Mouse (Mus musculus) brown adipose tissue, adult 24 weeks (tissue): Measurements from ENCODE around the gene Adra1b. TPM values are rescaled to one million over a fixed set of nuclear protein-coding genes. Genes with fewer than 3 reads are reported as not detected.

Experiments
- H3K27ac ChIP-seq: fragments of 200-500 bp; replicated peaks from 2 replicates; pipeline ENCODE4 v1.5.1; 2012; ENCODE audit warnings: low read depth, mild to moderate bottlenecking, low read length
- H3K4me1 ChIP-seq: fragments of 200-500 bp; 2 replicates; pipeline ENCODE4 v1.6.1; 2012; ENCODE audit warnings: low read length, mixed read lengths; ENCODE audit not compliant: control insufficient read depth, insufficient read depth, insufficient read length
- H3K4me3 ChIP-seq: fragments of 200-500 bp; 2 replicates; pipeline ENCODE4 v1.5.1; 2012; ENCODE audit warnings: low read depth, mild to moderate bottlenecking, low read length, moderate library complexity; ENCODE audit not compliant: insufficient read depth
- polyA plus RNA-seq: library from polyadenylated mRNA; stranded (reverse); fragments of >200 nt; gene quantifications from 2 replicates; pipeline ENCODE4 v1.2.4, GENCODE M21; 2012; ENCODE audit not compliant: missing spikeins, insufficient read depth, insufficient read length

Gene Adra1b
- polyA plus RNA-seq: 0.79 TPM in 1 of 2 replicates, not detected in the other

DNA sequence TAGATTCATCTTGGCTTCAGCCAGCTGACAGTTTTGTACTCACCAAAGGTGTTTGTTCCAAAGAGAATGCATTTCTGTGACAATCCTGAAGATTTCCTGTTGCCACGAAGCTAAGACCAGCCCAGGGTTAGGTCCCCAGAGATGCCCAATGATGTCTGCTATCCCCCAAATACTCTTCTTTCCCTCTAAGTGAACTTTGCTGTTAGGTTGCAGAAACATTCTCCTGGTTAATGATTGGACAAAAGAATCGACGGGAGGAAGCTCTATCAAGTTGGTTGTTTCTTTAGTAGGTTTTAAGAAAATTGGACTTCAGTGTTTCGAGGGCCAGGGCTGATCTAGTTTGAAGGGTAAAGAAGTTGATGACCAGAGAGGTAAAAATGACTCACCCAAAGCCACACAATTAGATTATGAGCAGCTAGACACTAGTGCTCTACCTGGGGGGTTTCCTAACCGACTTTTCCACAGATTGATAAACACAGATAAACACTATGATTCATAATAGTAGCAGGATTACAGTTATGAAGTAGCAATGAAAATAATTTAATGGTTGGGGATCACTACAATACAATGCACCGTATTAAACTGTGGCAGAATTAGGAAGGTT is at the start of gene Adra1b:
TSS of gene Adra1b (minus strand) at position 160 of the 604 bp plus-strand sequence.
- Histone ChIP-seq H3K4me3 (no peak within 1 kb of the TSS), H3K4me1 (no peaks in the 10 kb centered on the region), H3K27ac (no peak within 1 kb of the TSS)

DNA sequence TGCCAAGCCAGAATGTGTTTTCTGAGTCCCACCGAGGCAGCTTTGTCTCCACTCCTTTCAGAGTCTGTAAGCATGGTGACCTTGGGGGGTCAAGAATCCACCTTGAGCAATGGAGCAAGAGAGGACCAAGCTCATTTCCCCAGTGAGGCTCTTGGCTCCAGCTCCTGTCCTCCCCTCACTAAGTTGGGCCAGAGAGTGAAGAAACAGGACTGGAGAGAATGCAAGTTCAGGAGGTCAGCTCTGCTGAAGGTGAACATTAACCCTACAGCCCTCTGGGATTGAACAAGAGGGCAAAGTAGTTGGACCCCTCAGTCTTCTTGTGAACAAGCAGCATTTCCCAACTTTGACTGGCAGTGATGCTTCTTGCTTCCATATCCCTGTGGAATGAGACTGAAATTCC is 49.3 kb upstream of the Adra1b start:
- Histone ChIP-seq H3K27ac (no peak overlapping the region), H3K4me1 (peaks cover 7% of the 10 kb centered on the region; the same call in 1 of the 2 replicates), H3K4me3 (no peak overlapping the region)

DNA sequence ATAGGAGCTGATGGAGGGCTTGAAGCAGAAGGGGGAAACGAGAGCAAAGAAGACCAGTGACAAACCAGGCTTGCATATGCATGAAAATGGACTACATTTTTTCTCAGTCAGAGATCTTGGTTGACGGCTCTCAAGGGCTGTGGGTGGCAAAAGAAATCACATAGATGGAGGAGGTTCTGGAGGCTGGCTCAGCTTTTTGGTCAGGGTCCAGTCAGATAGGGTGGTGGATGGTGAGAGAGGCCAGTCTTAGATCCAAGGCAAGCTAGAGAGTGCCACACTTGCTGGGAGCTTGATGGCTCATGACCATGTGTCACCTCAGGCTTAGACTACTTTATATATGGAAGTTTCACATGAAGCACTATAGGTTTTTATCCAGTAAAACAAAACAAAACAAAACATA is 42.8 kb upstream of the Adra1b start:
- no peak overlapping the region for H3K27ac ChIP-seq

DNA sequence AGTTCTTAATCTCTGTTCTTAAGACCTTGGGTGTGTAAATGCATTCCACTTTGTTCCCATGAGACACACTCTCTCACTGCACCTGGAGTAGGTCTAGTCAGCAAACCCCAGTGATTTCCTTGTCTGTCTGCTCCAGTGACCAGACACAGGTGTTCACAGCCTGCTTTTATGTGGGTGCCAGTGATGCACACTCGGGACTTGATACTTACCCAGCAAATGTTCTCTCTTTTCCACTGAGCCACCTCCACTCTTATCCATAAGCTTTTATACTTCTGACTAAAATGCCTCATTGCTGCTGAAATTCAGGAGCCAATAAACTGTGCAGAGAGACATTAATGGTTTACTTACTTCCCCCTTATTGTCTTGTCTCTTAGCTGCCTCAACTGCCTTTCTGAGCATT is 42.2 kb upstream of the Adra1b start:
- Histone ChIP-seq H3K4me3 (no peak overlapping the region), H3K4me1 (no peaks in the 10 kb centered on the region), H3K27ac (no peak overlapping the region)

More for the DNA sequence above, 42.8 kb upstream of the Adra1b start:
- no peak overlapping the region for H3K4me3 ChIP-seq
- peaks cover 2% of the 10 kb centered on the region; the same call in 1 of the 2 replicates for H3K4me1 ChIP-seq

GRCm38 (mm10) chr11:43940501-43941202 is 39.6 kb upstream of the Adra1b start:
- Histone ChIP-seq H3K4me3 (no peak overlapping the region), H3K27ac (no peak overlapping the region), H3K4me1 (no peaks in the 10 kb centered on the region)

GRCm38 (mm10) chr11:43936023-43936422 is 35.0 kb upstream of the Adra1b start:
- Histone ChIP-seq H3K4me1 (no peaks in the 10 kb centered on the region), H3K4me3 (no peak overlapping the region), H3K27ac (no peak overlapping the region)

- Histone ChIP-seq H3K4me1 (no peaks in the 10 kb centered on the region), H3K27ac (no peak overlapping the region), H3K4me3 (no peak overlapping the region)
Measured at GRCm38 (mm10) chr11:43933480-43933879, 32.5 kb upstream of the Adra1b start.

DNA sequence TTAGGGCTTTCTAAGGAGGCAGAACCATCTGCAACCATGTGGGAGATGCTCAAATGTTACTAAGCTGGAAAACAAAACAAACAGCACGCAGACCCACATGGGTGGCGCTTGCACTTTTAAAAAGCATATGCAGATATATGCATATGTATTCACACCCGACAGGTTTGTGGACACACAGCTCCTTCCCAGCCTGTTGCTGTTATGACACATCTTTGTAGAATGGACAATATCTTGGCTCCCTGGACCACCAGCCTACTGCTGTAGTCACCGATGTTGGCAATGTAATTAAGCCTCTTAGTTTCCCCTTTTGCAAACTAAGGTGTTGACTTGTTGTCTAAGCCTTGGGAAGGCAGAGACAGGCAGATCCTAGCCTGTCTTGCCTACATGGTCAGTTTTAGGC is 32.0 kb upstream of the Adra1b start:
- H3K4me1 ChIP-seq: no peaks in the 10 kb centered on the region; the same call in 1 of the 2 replicates
- H3K27ac ChIP-seq: no peak overlapping the region
- no peak overlapping the region for H3K4me3 ChIP-seq

DNA sequence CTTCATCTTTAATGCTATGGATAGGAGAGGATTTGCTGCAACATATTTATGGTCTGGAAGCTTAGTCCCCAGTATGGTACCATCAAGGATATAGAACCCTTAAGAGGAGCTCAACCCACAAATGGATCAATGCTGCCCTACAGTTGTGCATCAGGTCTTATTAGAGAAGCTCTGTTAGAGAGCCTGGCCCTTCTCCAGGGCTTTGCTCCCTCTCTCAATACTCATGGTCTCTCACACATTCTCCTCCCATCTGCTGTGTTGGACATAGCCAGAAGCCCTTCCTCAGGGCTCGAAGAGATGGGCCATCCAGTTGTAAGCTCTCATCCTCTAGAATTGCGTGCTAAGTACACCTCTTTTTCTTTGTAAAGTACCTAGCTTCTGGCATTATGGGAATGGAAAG is 29.2 kb upstream of the Adra1b start:
- H3K4me3 ChIP-seq: no peak overlapping the region
- H3K27ac ChIP-seq: no peak overlapping the region
- peaks cover 2% of the 10 kb centered on the region; the same call in 1 of the 2 replicates for H3K4me1 ChIP-seq

GRCm38 (mm10) chr11:43929706-43930105 is 28.7 kb upstream of the Adra1b start:
- Histone ChIP-seq H3K4me3 (no peak overlapping the region), H3K27ac (no peak overlapping the region)

GRCm38 (mm10) chr11:43929178-43929577 is 28.2 kb upstream of the Adra1b start:
- peaks cover 2% of the 10 kb centered on the region; the same call in 1 of the 2 replicates for H3K4me1 ChIP-seq
- H3K4me3 ChIP-seq: no peak overlapping the region
- no peak overlapping the region for H3K27ac ChIP-seq

More at GRCm38 (mm10) chr11:43929706-43930105, 28.7 kb upstream of the Adra1b start:
- peaks cover 2% of the 10 kb centered on the region; the same call in 1 of the 2 replicates for H3K4me1 ChIP-seq

GRCm38 (mm10) chr11:43927133-43927815 is 26.3 kb upstream of the Adra1b start:
- H3K4me1 ChIP-seq: peaks cover 2% of the 10 kb centered on the region; the same call in 1 of the 2 replicates
- peak overlapping the region; percentile 51; the same call in 1 of the 2 replicates for H3K27ac ChIP-seq
- no peak overlapping the region for H3K4me3 ChIP-seq

DNA sequence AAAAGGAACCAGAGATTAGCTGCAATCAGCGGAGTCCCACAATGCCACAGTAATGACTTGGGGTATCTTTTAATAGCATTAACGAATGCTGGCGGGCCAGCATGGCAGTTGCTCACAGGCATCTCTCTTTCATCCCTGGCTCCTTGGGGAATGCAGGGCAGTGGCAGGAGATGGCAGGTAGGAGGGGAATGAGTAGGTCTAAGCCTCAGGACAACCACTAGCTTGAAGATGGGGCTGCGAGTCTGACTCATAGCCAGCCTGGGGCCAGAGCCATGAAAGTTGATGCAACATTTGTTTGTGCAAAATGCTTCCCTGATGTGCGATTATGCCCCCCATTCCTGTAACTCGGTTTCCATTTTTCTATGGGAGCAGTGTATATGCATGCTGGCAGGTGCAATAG is 25.2 kb upstream of the Adra1b start:
- no peak overlapping the region for H3K27ac ChIP-seq
- peaks cover 2% of the 10 kb centered on the region; the same call in 1 of the 2 replicates for H3K4me1 ChIP-seq
- no peak overlapping the region for H3K4me3 ChIP-seq

DNA sequence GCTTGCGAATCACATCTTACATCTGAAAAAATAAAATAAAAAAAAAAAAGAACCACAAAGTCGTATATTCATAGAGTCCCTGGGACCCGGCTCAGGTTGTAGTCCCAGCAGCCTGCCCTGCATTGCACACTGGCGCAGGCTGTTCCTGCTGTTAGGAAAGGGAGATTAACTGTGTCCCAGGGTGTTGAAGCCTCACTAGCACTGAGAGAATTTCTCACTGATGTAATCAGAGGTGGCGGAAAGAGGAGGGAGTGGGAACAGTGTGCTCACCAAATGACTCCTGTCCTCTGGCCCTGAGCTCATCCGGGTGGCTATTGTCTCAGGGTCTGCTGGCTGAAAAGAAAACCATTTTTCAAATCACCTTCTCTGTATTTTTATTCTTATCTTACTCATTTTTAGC is 24.6 kb upstream of the Adra1b start:
- Histone ChIP-seq H3K4me1 (peaks cover 2% of the 10 kb centered on the region; the same call in 1 of the 2 replicates), H3K27ac (no peak overlapping the region), H3K4me3 (no peak overlapping the region)

DNA sequence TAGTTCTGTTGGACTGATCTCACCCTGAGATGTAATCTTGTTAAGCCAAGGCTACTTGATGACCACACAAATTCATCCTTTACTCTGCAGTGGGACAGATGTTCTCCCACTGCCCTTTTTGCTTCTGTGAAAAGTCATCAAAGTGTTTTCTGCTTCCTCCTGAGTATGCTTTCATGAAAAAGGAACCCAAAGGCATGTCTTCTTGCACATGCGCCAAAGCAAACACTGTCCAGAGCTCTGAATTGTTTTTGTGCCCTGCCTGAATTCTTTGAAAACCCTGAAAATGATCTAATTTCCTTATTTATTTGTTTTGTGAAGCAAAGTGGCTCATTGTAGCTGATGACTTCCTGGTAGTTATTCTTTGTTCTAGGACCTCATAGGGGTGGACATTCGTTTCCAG is 20.7 kb upstream of the Adra1b start:
- Histone ChIP-seq H3K4me3 (no peak overlapping the region), H3K27ac (no peak overlapping the region), H3K4me1 (no peaks in the 10 kb centered on the region)
